Mouse (Mus musculus) layer of hippocampus, postnatal 10 days (tissue): ENCODE results near the gene Olfr1152. TPM values are rescaled to one million over a fixed set of nuclear protein-coding genes. Genes with fewer than 3 reads are reported as not detected.

Experiments
- DNase-seq, 2 experiments: peaks; one replicate each; pipeline ENCODE4 v3.0.0; 2021; ENCODE audit warnings: low spot score in 2 of 2
- long read RNA-seq: library from polyadenylated mRNA; stranded (forward); transcript quantifications from one replicate; pipeline ENCODE4 v2.0.0, GENCODE M21; 2023
- total RNA-seq, 2 experiments: library from RNA; stranded (reverse); gene quantifications; 2 replicates each; pipeline ENCODE4 v1.2.3; 2021

The Olfr1152 gene
- under 1 TPM in 1 of 2 experiments, not detected in 1; 0.04 TPM for total RNA-seq
- long read RNA-seq, result 0 reads

DNA sequence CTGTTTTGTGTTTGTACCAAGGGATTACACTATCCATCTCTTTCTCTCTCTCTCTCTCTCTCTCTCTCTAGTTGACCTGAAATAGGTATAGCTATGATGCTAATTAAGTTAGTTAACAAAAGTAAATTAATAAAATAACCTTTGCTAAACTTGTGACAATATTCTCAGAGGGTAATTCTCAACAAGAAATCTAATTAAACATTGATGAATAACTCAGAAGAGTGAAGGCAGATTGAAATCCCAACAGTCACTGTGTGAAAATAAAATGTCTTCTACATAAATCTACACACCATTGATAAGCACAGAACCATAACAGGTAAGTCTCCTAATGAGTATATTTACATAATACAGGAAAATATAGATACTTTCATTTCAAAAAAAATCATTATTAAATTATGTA is at the start of gene Olfr1152:
Olfr1152 (plus strand) TSS at position 301 of the 400 bp plus-strand sequence.
- no peak for DNase-seq

DNA sequence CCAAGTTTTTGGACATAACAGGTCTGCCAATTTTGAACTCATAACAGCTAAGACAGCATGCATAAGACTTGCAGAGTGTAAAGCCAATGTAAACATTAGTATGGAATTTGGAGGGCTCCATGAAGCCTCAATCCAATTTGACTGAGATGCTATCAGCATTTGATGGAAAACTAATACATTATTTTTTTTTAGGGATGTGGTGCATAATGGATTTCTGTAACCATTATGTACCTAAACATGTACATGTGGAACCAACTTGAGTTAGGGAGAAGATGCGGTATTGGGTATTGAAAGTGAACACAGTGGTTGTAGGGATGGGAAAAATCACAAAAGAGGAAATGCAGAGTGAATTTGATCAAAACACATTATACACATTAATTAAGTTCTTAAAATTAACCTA is 36.1 kb upstream of the Olfr1152 start, which contains the start of gene Olfr1148:
Olfr1148 (plus strand) TSS at position 301 of the 400 bp plus-strand sequence.
- DNase-seq, result no peak

DNA sequence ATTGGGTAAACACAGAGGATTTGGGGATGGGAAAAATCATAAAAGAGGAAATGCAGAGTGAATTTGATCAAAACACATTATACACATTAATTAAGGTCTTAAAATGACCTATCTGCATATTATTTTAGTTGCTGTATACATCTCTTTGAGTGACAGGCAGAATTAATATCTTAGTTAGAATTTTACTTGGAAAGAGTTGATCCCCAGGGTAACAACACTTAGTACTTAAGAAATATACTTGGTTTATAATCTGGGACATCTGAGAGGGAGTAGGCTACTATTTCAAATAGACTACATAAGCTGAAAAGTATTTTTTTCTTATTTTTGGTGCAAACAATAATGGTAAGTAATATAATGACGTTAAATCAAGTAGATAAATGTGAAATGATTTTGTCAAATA is 22.6 kb upstream of the Olfr1152 start, which contains the start of gene Olfr1150-ps1:
Olfr1150-ps1 (plus strand) TSS at position 301 of the 400 bp plus-strand sequence.
- no peak for DNase-seq

DNA sequence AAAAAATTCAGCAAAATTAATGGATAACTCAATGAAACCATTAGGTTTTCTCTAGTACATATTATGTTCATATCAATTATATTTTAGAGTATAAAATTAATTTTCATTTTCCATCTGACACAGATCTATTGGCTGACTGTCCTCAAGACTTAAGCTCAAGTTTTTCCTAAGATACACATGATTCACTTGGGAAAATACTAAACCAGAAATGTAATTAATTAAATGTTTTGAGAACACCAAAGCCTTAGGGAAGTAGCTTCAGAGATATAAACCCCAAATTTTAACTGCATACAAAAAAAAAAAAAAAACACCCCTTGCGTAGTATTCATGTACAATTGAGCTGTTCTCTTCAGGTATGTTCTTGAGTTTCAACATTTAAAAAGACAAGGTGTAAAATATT is 10.7 kb upstream of the Olfr1152 start, which contains the start of gene Olfr1151:
Olfr1151 (plus strand) TSS at position 301 of the 400 bp plus-strand sequence.
- no peak for DNase-seq

DNA sequence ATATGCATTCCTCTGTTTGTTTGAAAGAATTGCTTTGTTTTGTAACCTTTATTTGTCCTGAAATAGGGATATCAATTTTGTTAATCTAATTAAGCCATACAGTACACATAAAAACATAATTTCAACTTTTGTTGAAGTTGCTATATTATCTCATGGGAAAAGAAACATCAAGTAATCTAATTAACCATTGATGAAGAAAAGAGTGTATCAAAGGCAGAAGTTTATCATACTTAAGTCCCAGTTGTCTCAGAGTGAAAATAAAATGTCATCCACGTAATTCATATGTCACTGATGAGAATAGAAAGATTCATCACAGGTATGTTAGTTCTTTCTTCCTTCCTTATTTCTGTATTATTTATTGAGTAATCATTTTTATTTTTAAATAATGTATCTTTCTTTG is 28.4 kb downstream of the Olfr1152 start, which contains the start of gene Olfr1153:
Olfr1153 (plus strand) TSS at position 301 of the 400 bp plus-strand sequence.
- DNase-seq, result no peak

DNA sequence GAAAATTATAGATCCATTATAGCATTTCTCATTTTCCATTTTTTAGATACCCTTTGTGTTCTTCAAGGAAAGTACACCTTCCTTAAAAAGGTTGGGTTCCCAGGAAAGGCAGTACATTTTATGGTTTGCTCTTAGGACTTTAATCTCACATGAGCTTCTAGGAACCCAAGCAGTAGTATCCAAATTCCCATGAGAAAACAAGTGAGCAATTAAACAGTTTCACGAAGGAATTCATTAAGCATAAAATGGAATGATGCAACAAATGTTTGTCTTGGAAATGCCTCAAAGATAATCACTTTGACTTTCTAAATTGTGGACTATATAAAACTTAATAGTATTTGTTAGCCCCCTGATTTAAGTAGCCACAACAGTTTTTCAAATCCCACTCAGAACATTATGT is 38.8 kb downstream of the Olfr1152 start, which contains the start of gene Olfr1154:
Olfr1154 (minus strand) TSS at position 101 of the 400 bp plus-strand sequence.
- DNase-seq, result no peak

Other genes with a start within 250 kb of the Olfr1152 start
- gene Olfr1131, start 239.4 kb upstream of the Olfr1152 start, total RNA-seq, result not detected
- not detected for gene Olfr1132, start 229.0 kb upstream of the Olfr1152 start, total RNA-seq
- not detected for gene Olfr1133, start 219.1 kb upstream of the Olfr1152 start, total RNA-seq
- not detected for gene Olfr1134, start 208.0 kb upstream of the Olfr1152 start, total RNA-seq
- not detected for gene Olfr1135, start 192.8 kb upstream of the Olfr1152 start, total RNA-seq
- gene Olfr1136, start 172.5 kb upstream of the Olfr1152 start, total RNA-seq, result not detected
- gene Olfr1137, start 153.3 kb upstream of the Olfr1152 start, total RNA-seq, result not detected
- gene Olfr1138, start 126.5 kb upstream of the Olfr1152 start, total RNA-seq, result not detected
- not detected for gene Olfr1140, start 122.7 kb upstream of the Olfr1152 start, total RNA-seq
- not detected for gene Olfr1141, start 112.5 kb upstream of the Olfr1152 start, total RNA-seq
- not detected for gene Olfr152, start 87.0 kb upstream of the Olfr1152 start, total RNA-seq
- not detected for gene Olfr1143, start 65.9 kb upstream of the Olfr1152 start, total RNA-seq
- gene Olfr1145, start 56.7 kb upstream of the Olfr1152 start, total RNA-seq, result not detected
- gene Olfr1148, start 36.0 kb upstream of the Olfr1152 start, total RNA-seq, result not detected
- gene Olfr1150-ps1, start 22.5 kb upstream of the Olfr1152 start, total RNA-seq, result not detected
- gene Olfr1151, start 10.6 kb upstream of the Olfr1152 start, total RNA-seq, result not detected
- gene Olfr1153, start 28.5 kb downstream of the Olfr1152 start, total RNA-seq, result not detected
- gene Olfr1154, start 38.7 kb downstream of the Olfr1152 start, total RNA-seq, result not detected
- gene Olfr1155, start 78.6 kb downstream of the Olfr1152 start, total RNA-seq, result not detected
- gene Olfr1156, start 86.6 kb downstream of the Olfr1152 start, total RNA-seq, result not detected
- gene Olfr1157, start 101.8 kb downstream of the Olfr1152 start, total RNA-seq, result not detected
- not detected for gene Olfr74, start 108.2 kb downstream of the Olfr1152 start, total RNA-seq
- not detected for gene Olfr1158, start 123.6 kb downstream of the Olfr1152 start, total RNA-seq
- not detected for gene Olfr1160, start 141.8 kb downstream of the Olfr1152 start, total RNA-seq
- gene Olfr1161, start 156.3 kb downstream of the Olfr1152 start, total RNA-seq, result not detected
- gene Olfr73, start 171.2 kb downstream of the Olfr1152 start, total RNA-seq, result not detected
- gene Olfr1162, start 184.6 kb downstream of the Olfr1152 start, total RNA-seq, result not detected
- not detected for gene Olfr1163, start 205.3 kb downstream of the Olfr1152 start, total RNA-seq
- not detected for gene Olfr1164, start 227.5 kb downstream of the Olfr1152 start, total RNA-seq